Mouse (Mus musculus) limb, embryonic 14.5 days (tissue): ENCODE results near the gene Rusc1. TPM values are rescaled to one million over a fixed set of nuclear protein-coding genes. Genes with fewer than 3 reads are reported as not detected.

ENCODE experiments used
- ATAC-seq: fragments of 200-750 bp; cut with Nextera tagmentation; 2 replicates; pipeline ENCODE4 v1.8.0; 2017; ENCODE audit warnings: low read depth, moderate number of reproducible peaks, moderate TSS enrichment; ENCODE audit not compliant: low FRiP score
- DNase-seq: peaks from one replicate; pipeline ENCODE4 v3.0.0-alpha.2; 2015; ENCODE audit warnings: low spot score
- H3K27ac ChIP-seq: fragments of 300-500 bp; sonication (generic); replicated peaks from 2 replicates; pipeline ENCODE4 v1.5.1; 2014; ENCODE audit warnings: low read depth, mild to moderate bottlenecking, low read length, moderate library complexity, mixed read lengths
- H3K27me3 ChIP-seq: fragments of 300-500 bp; sonication (generic); 2 replicates; pipeline ENCODE4 v1.6.1; 2014; ENCODE audit warnings: low read length, mixed read lengths; ENCODE audit not compliant: control insufficient read depth, insufficient read depth
- H3K36me3 ChIP-seq: fragments of 300-500 bp; sonication (generic); 2 replicates; pipeline ENCODE4 v1.6.1; 2014; ENCODE audit warnings: mild to moderate bottlenecking, low read length, moderate library complexity, mixed read lengths; ENCODE audit not compliant: control insufficient read depth, insufficient read depth
- H3K4me1 ChIP-seq: fragments of 300-500 bp; sonication (generic); 2 replicates; pipeline ENCODE4 v1.6.1; 2014; ENCODE audit warnings: antibody characterized with exemption, low read length, mixed read lengths; ENCODE audit not compliant: control insufficient read depth, insufficient read depth
- H3K4me2 ChIP-seq: fragments of 300-500 bp; sonication (generic); replicated peaks from 2 replicates; pipeline ENCODE4 v1.6.1; 2014; ENCODE audit warnings: low read depth, mild to moderate bottlenecking, low read length, moderate library complexity; ENCODE audit not compliant: severe bottlenecking
- H3K4me3 ChIP-seq: fragments of 300-500 bp; sonication (generic); replicated peaks from 2 replicates; pipeline ENCODE4 v1.5.1; 2014; ENCODE audit warnings: low read length
- H3K9ac ChIP-seq: fragments of 300-500 bp; sonication (generic); 2 replicates; pipeline ENCODE4 v1.6.1; 2014; ENCODE audit warnings: mild to moderate bottlenecking, low read depth, low read length, moderate library complexity; ENCODE audit not compliant: severe bottlenecking
- H3K9me3 ChIP-seq: fragments of 300-500 bp; sonication (generic); 2 replicates; pipeline ENCODE4 v1.6.1; 2016; ENCODE audit warnings: low read length; ENCODE audit not compliant: control insufficient read depth
- POLR2A ChIP-seq: fragments of 200-500 bp; IDR thresholded peaks from 2 replicates; pipeline ENCODE4 v1.8.0; 2012; ENCODE audit warnings: inconsistent platforms, mild to moderate bottlenecking, moderate library complexity, borderline replicate concordance; ENCODE audit not compliant: insufficient read depth, insufficient read length; ENCODE audit errors: extremely low read depth
- WGBS: fragments of 180-500 bp; shearing (Covaris S2); extraction: QIAGEN DNeasy Blood & Tissue Kit; methylation state at CpG from one replicate; pipeline ENCODE4 v1.1.7; 2014; 5-methylcytosine and 5-hydroxymethylcytosine counted together
- polyA plus RNA-seq, 2 experiments: library from polyadenylated mRNA; depleted of rRNA in 1 of 2; stranded (reverse) in 1 of 2; unstranded in 1 of 2; fragments of >200 nt; fragmentation: Nextera tagmentation in 1 of 2; extraction: Ambion mirVana in 1 of 2; gene quantifications; 2 replicates each; pipeline versions ENCODE4 v1.2.1 to v1.2.3; 2012 to 2014

Gene Rusc1
- polyA plus RNA-seq, 2 experiments: 24.8 to 56.6 TPM

DNA sequence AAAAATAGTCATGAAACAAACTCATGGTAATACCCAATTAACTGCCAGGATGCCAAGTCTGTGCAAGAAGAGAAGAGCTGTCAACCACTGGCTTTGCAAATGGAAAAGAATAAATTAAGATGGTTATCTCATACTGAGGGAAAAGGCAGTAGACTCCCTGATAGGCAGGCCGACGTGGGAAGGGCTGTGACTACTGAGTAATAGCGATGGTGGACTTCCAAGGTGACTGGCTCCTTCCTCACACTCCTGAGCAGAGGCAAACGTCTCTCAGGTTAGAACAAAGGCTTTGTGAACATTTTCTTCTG is 10.1 kb upstream of the Rusc1 start:
- Histone ChIP-seq H3K4me3 (no peak overlapping the region), H3K4me1 (peaks cover 8% of the 10 kb centered on the region), H3K4me2 (no peak overlapping the region), H3K36me3 (peaks cover 22% of the 10 kb centered on the region), H3K9ac (no peak overlapping the region), H3K9me3 (no peaks in the 10 kb centered on the region), H3K27me3 (no peaks in the 10 kb centered on the region), H3K27ac (no peak overlapping the region)
- DNase-seq (no peak), ATAC-seq (no peak)
- TF ChIP-seq POLR2A: no peak
- 76% methylated on average over 4 of the region's 4 CpGs for WGBS

DNA sequence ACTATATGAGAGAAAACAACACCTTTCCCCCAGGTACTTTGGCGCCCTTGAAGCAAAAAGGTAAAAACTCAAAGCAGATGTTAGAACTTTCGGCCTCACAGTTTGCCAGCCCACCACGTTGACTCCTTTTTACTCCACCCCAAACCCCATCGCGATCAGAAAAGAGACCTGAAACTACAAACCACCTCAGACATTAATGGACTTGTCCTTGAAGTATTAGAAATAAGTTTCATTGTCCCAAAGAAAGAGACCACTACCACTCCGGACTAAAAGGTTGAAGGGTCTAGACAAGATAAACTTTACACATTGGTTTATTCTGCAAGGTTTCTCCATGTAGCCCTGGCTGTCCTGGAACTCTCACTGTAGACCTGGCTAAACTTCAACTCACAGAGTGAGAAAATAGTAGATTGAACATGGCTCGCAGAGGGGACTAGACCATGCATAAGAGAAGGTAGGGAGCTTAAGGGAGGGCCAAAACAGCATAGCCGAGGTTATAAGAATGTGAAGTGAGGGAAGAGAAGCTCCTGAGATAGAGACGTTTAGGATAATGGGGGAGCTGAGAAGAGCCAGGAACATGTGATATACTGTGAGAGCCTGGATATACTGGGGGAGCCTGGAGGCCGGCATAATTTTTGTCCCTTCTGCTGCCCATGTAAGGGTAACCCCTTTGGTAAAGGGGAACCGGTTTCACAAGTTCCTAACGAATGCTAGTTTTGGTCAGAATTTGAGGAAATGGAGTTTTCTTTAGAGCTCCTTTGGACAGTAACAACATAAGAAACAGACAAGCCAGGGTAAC is 9.6 kb upstream of the Rusc1 start:
- no peak overlapping the region for H3K27ac ChIP-seq
- DNase-seq (no peak), ATAC-seq (no peak)
- H3K9ac ChIP-seq: no peak overlapping the region
- H3K9me3 ChIP-seq: no peaks in the 10 kb centered on the region
- peaks cover 28% of the 10 kb centered on the region for H3K36me3 ChIP-seq
- peak overlapping the region; percentile 78 for H3K4me2 ChIP-seq
- no peak for TF ChIP-seq POLR2A
- H3K4me1 ChIP-seq: peaks cover 8% of the 10 kb centered on the region
- 54% methylated on average over 12 of the region's 12 CpGs for WGBS
- peak overlapping the region; percentile 68 for H3K4me3 ChIP-seq
- no peaks in the 10 kb centered on the region for H3K27me3 ChIP-seq

DNA sequence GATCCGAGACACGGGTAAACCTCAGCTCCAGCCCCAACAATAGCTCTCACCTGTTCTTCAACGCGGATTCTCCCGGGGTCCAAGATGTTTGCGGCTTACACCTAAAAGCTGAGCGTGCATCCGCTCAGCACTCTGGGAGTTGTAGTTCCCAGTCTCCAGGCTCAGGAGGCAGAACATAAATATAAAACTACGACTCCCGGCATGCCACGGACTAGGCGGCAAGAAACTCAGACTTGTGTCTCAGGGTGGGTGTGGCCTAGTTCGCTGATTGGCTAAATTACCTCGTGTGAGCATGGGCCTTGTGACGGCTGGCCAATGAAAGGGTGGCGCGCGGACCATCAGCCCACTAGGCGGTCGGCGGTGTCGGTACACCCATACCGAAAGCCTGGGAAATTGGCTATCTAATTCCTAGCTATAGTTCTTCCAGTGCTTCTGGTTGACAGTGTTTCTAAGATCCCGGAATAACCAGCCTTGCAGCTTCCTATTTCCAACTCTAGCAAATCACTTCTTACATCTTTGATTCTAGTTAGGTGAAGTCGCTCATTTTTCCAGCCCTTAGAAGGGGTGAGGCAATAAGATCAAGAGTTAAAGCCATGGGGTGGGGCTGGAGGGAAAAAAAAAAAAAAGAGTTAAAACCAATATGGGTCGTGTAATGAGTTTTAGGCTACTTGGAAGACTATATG is 8.8 kb upstream of the Rusc1 start, which contains the start of gene Fdps:
Fdps (minus strand) TSS at position 148 of the 683 bp plus-strand sequence.
- peak within 1 kb of the TSS; percentile 54 for H3K9ac ChIP-seq
- peak within 1 kb of the TSS; percentile 78 for H3K4me2 ChIP-seq
- H3K4me3 ChIP-seq: peak within 1 kb of the TSS; percentile 68
- peak within 1 kb of the TSS; percentile 53; the same call in 1 of the 2 replicates for H3K27ac ChIP-seq
- H3K36me3 ChIP-seq: peaks cover 35% of the 10 kb centered on the region
- under 1% methylated on average over 26 of the region's 26 CpGs for WGBS
- no peaks in the 10 kb centered on the region for H3K9me3 ChIP-seq
- H3K27me3 ChIP-seq: no peaks in the 10 kb centered on the region
- ATAC-seq (peak; percentile 99), DNase-seq (peak; percentile 99)
- TF ChIP-seq POLR2A: no peak
- H3K4me1 ChIP-seq: peaks cover 8% of the 10 kb centered on the region

DNA sequence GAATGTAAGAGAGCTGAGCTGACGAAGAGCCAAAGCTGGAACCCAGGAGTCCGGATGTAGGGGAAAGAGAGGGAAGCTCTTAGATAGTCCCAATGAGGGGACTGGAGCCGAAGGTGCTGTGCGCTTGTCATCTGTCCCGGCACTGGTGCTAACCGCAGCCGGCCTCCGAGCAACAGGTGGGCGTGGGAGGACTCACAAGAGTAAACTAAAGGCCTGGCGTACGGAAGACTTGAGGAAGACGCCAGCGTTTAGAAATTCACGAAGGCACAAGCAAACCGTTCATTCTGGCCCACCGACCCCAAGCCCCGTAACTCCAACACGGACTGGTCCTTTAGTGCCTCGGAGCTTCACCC is 8.3 kb upstream of the Rusc1 start:
- Histone ChIP-seq H3K9ac (peak overlapping the region; percentile 54), H3K9me3 (no peaks in the 10 kb centered on the region), H3K4me3 (peak overlapping the region; percentile 68), H3K27me3 (no peaks in the 10 kb centered on the region), H3K27ac (peak overlapping the region; percentile 53; the same call in 1 of the 2 replicates), H3K4me2 (peak overlapping the region; percentile 78), H3K4me1 (peaks cover 8% of the 10 kb centered on the region), H3K36me3 (peaks cover 40% of the 10 kb centered on the region)
- DNase-seq: no peak
- ATAC-seq: peak; percentile 13
- TF ChIP-seq POLR2A: no peak
- WGBS: 1% methylated on average over 19 of the region's 19 CpGs

DNA sequence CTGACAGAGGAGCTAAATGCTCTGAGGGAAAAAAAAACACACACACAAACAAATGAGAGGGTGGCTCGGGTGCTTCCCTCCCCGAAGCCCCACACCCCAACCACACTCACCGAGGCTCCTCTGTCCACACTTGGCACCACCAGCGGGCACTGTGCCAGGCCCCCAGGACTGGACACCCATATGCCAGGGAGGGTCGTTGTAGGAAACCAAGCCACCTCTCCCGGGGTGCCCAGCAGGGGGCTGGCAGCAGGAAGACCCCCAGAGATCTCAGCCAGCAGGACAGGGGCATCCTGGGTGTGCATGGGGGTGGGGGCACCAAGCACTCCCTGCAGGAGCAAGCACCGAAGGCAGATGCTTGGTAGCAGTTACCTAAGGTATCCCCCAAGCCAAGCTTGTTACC is 7.7 kb upstream of the Rusc1 start, which contains the start of gene Gm43738:
Gm43738 (minus strand) TSS at position 289 of the 400 bp plus-strand sequence.
- TF ChIP-seq POLR2A: no peak
- WGBS: 46% methylated on average over 7 of the region's 7 CpGs

More for the DNA sequence above, 7.7 kb upstream of the Rusc1 start, which contains the start of gene Gm43738:
- Histone ChIP-seq H3K27me3 (no peaks in the 10 kb centered on the region), H3K4me3 (peak within 1 kb of the TSS; percentile 68), H3K4me2 (peak within 1 kb of the TSS; percentile 78), H3K9ac (peak within 1 kb of the TSS; percentile 54), H3K9me3 (no peaks in the 10 kb centered on the region), H3K4me1 (peaks cover 8% of the 10 kb centered on the region), H3K36me3 (peaks cover 47% of the 10 kb centered on the region), H3K27ac (peak within 1 kb of the TSS; percentile 53; the same call in 1 of the 2 replicates)
- ATAC-seq (no peak), DNase-seq (no peak)
